24 mouse cellular contexts compared by ENCODE assay signal in the genomic region with DNA sequence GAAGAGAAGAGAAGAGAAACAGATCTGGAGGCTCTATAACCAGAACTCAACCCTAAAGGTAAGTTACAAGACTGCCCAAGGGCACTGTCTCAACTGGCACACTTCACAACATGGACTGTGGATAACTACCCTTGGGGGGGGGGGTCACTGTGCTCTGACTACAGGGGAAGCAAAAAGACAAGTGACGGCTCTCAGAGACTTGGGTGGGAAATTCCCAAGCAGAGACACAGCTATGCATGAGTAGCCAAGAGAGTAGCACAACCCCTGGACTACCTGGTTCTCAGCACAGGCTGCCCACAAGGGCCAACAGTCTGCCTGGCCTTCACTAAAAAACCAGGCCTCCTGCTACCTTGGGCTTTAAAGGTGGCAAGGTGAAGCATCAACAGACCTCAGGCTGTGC.
"Had no signal": no experiment of that assay in that cellular context is flagged by ENCODE, and none has a peak within 500 bp of the region (broad histone marks: within the 10 kb centered on the region; RNA-seq: fewer than 3 reads in every experiment).

No protein-coding gene starts in this region.

- DNase-seq: kidney, adult 2 months; kidney, postnatal 25 days; layer of hippocampus, adult 9-11 months; layer of hippocampus, postnatal 36 days; left cerebral cortex, postnatal 4 days; liver; lung, adult 18-20 months; lung, postnatal 10 days; right cerebral cortex, adult 18-20 months; right cerebral cortex, postnatal 14 days; right cerebral cortex, postnatal 4 days had no signal

- H3K4me1 ChIP-seq: liver, embryonic 12.5 days; liver, embryonic 15.5 days had no signal

- H3K4me3 ChIP-seq: layer of hippocampus, adult 2 months; left cerebral cortex, adult 2 months; limb, embryonic 13.5 days; liver, embryonic 12.5 days; liver, embryonic 15.5 days; lung, embryonic 15.5 days; midbrain, embryonic 12.5 days; midbrain, embryonic 15.5 days; myocyte; neural tube, embryonic 13.5 days had no signal

- H3K36me3 ChIP-seq: limb, embryonic 13.5 days; liver, embryonic 12.5 days; liver, embryonic 15.5 days; lung, embryonic 15.5 days; midbrain, embryonic 12.5 days; midbrain, embryonic 15.5 days; neural tube, embryonic 13.5 days had no signal

- ATAC-seq: intestine, postnatal 0 days; liver, embryonic 12.5 days; midbrain, embryonic 15.5 days had no signal

- H3K27ac ChIP-seq: kidney, postnatal 0 days; layer of hippocampus, adult 2 months; left cerebral cortex, adult 2 months; limb, embryonic 13.5 days; liver, embryonic 12.5 days; liver, embryonic 15.5 days; lung, embryonic 15.5 days; midbrain, embryonic 12.5 days; midbrain, embryonic 15.5 days; neural tube, embryonic 13.5 days; stomach, postnatal 0 days had no signal

- H3K27me3 ChIP-seq: liver, embryonic 12.5 days; liver, embryonic 15.5 days; midbrain, embryonic 15.5 days had no signal
